Mouse (Mus musculus) erythroblast, embryonic 14.5 days (primary cell): ENCODE measurements around the gene Prkcb.

Source experiments
- GATA1 ChIP-seq: IDR thresholded peaks from 2 replicates; pipeline ENCODE4 v1.6.1; 2012; ENCODE audit warnings: low read length, inconsistent platforms, mixed read lengths
- TAL1 ChIP-seq: IDR thresholded peaks from 3 replicates; pipeline ENCODE4 v1.6.1; 2012; ENCODE audit warnings: low read length, inconsistent platforms, mixed read lengths

GRCm38 (mm10) chr7:122351816-122352215, 63.3 kb downstream of the Prkcb start:
- TF ChIP-seq GATA1 (no peak), TAL1 (no peak)
